Mouse (Mus musculus) cerebellum, adult 2 months (tissue): ENCODE data around the gene Gm13212.
"Not testable (repeated sequence)": the region's sequence is repeated elsewhere in the genome, so short reads cannot be mapped to it uniquely, and the experiment has no call there.

Source experiments
- CTCF ChIP-seq: fragments of 200-500 bp; IDR thresholded peaks from 2 replicates; pipeline ENCODE4 v1.5.1; 2011; ENCODE audit warnings: low read depth, mild to moderate bottlenecking, control low read depth, low read length, moderate library complexity, borderline replicate concordance; ENCODE audit not compliant: insufficient read depth
- POLR2A ChIP-seq: fragments of 200-500 bp; IDR thresholded peaks from 2 replicates; pipeline ENCODE4 v1.6.1; 2011; ENCODE audit warnings: low read length, control low read depth, borderline replicate concordance; ENCODE audit not compliant: insufficient read depth

- not testable (repeated sequence) for TF ChIP-seq POLR2A, CTCF
Observed at GRCm38 (mm10) chr4:145674286-145674780, 89.4 kb downstream of the Gm13212 start.
